ENCODE assay signal across 38 mouse cellular contexts in the genomic region with DNA sequence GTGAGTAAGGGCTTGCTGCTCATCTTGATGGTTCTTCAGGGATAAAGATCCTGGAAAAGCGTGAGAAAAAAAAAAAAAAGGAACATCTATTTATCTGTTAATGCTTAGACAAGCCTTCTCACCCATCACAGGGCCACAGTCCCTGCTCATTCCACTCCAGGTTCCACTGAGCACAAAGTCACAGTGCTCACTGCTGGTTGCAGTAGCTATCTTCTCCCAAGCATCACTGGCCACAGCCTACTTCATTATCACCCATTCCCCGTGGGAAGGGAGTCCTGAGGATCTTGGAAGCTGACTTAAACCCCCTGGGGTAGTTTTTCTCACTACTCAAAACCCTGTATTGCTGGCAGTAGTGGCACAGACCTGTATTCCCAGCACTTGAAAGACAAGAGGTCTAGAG. TPM values are rescaled to one million over a fixed set of nuclear protein-coding genes. Genes with fewer than 3 reads are reported as not detected.
"Had no signal": no experiment of that assay in that cellular context is flagged by ENCODE, and none has a peak within 500 bp of the region (broad histone marks: within the 10 kb centered on the region; RNA-seq: fewer than 3 reads in every experiment).

Pramef20 (minus strand) TSS at position 23 of the 400 bp plus-strand sequence.

- H3K27me3 ChIP-seq: embryonic facial prominence, embryonic 12.5 days; embryonic facial prominence, embryonic 13.5 days; embryonic facial prominence, embryonic 15.5 days; forebrain, embryonic 12.5 days; forebrain, embryonic 13.5 days; forebrain, embryonic 15.5 days had no signal

- ATAC-seq: forebrain, embryonic 13.5 days; forebrain, embryonic 14.5 days; forebrain, embryonic 15.5 days; forebrain, embryonic 16.5 days; forebrain, postnatal 0 days had no signal

- H3K36me3 ChIP-seq: embryonic facial prominence, embryonic 10.5 days; embryonic facial prominence, embryonic 12.5 days; embryonic facial prominence, embryonic 13.5 days; embryonic facial prominence, embryonic 15.5 days; forebrain, embryonic 10.5 days; forebrain, embryonic 12.5 days; forebrain, embryonic 15.5 days had no signal

- H3K4me2 ChIP-seq: embryonic facial prominence, embryonic 12.5 days; embryonic facial prominence, embryonic 13.5 days; embryonic facial prominence, embryonic 15.5 days; forebrain, embryonic 12.5 days; forebrain, embryonic 13.5 days; forebrain, embryonic 15.5 days had no signal

- DNase-seq: cerebellum, adult 2 months; cerebellum, adult 8-10 months; cerebellum, adult 9-10 months; cerebellum, adult 9-11 months; cerebellum, postnatal 10 days; cerebellum, postnatal 14 days; cerebellum, postnatal 25 days; cerebellum, postnatal 36 days; embryo, embryonic 11 days; forebrain, postnatal 0 days; gastrocnemius, adult 2 months; gastrocnemius, postnatal 10 days; gastrocnemius, postnatal 14 days; gastrocnemius, postnatal 25 days; gastrocnemius, postnatal 36 days; heart, adult 2 months had no signal

- H3K9me3 ChIP-seq: embryonic facial prominence, embryonic 13.5 days had no signal

- H3K27ac ChIP-seq: embryonic facial prominence, embryonic 10.5 days; embryonic facial prominence, embryonic 12.5 days; embryonic facial prominence, embryonic 13.5 days; embryonic facial prominence, embryonic 15.5 days; forebrain, embryonic 10.5 days; forebrain, embryonic 12.5 days; forebrain, embryonic 13.5 days; forebrain, embryonic 15.5 days; gastrocnemius, adult 2 months; heart, adult 2 months had no signal

- H3K9ac ChIP-seq: embryonic facial prominence, embryonic 12.5 days; embryonic facial prominence, embryonic 13.5 days; embryonic facial prominence, embryonic 15.5 days; forebrain, embryonic 12.5 days; forebrain, embryonic 13.5 days; forebrain, embryonic 15.5 days; forebrain, postnatal 0 days had no signal

- H3K4me1 ChIP-seq: embryonic facial prominence, embryonic 10.5 days; embryonic facial prominence, embryonic 12.5 days; embryonic facial prominence, embryonic 13.5 days; embryonic facial prominence, embryonic 15.5 days; forebrain, embryonic 10.5 days; forebrain, embryonic 12.5 days; forebrain, embryonic 13.5 days; forebrain, embryonic 15.5 days had no signal

- H3K4me3 ChIP-seq: embryonic facial prominence, embryonic 10.5 days; embryonic facial prominence, embryonic 12.5 days; embryonic facial prominence, embryonic 13.5 days; embryonic facial prominence, embryonic 15.5 days; erythroblast, embryonic 14.5 days; forebrain, embryonic 10.5 days; forebrain, embryonic 12.5 days; forebrain, embryonic 13.5 days; forebrain, embryonic 15.5 days; gastrocnemius, adult 2 months; heart, adult 2 months had no signal

RNA-seq across cellular contexts. Expression of gene Pramef20, which starts in this region (rescaled TPM):
- total RNA-seq: common myeloid progenitor, adult 5-6 weeks; forebrain, postnatal 0 days; gastrocnemius, adult 18-20 months; gastrocnemius, adult 2 months; gastrocnemius, adult 8-10 months; gastrocnemius, postnatal 10 days; gastrocnemius, postnatal 14 days; gastrocnemius, postnatal 25 days; gastrocnemius, postnatal 36 days; gastrocnemius, postnatal 4 days; granulocyte monocyte progenitor cell, adult 5-6 weeks; heart, adult 2 months; heart, adult 8-10 months had no signal
- polyA plus RNA-seq: cerebellum, adult 2 months; cortical plate, adult 2 months; embryonic facial prominence, embryonic 10.5 days; embryonic facial prominence, embryonic 11.5 days; embryonic facial prominence, embryonic 12.5 days; embryonic facial prominence, embryonic 13.5 days; embryonic facial prominence, embryonic 15.5 days; erythroblast, embryonic 14.5 days; forebrain, embryonic 10.5 days; forebrain, embryonic 11.5 days; forebrain, embryonic 12.5 days; forebrain, embryonic 13.5 days; forebrain, embryonic 14.5 days; forebrain, embryonic 15.5 days; forebrain, embryonic 16.5 days; forebrain, postnatal 0 days; frontal cortex, adult 2 months; gonadal fat pad, adult 2 months; heart, adult 2 months had no signal
